Mouse (Mus musculus): ENCODE results near the gene Eif3j1. TPM values are rescaled to one million over a fixed set of nuclear protein-coding genes. Genes with fewer than 3 reads are reported as not detected.

The Eif3j1 gene
- polyA plus RNA-seq, 1 experiment from 2014 or later: 12.6 TPM

Small RNA genes lying within 50 kb of the gene (microRNA-seq; reads per million reads assigned to microRNA genes)
- not detected for gene Gm47314

Other genes with a start within 250 kb of the Eif3j1 start
- 22.0 and 26.7 TPM in 2 replicates for gene Frmd5, start 221.5 kb upstream of the Eif3j1 start, polyA plus RNA-seq (2016; fragmentation: Nextera tagmentation; extraction: Ambion mirVana)
- gene Casc4, start 161.6 kb upstream of the Eif3j1 start, polyA plus RNA-seq (2016; fragmentation: Nextera tagmentation; extraction: Ambion mirVana): 19.6 and 24.1 TPM in 2 replicates
- 53.2 and 62.8 TPM in 2 replicates for gene Ctdspl2, start 72.5 kb upstream of the Eif3j1 start, polyA plus RNA-seq (2016; fragmentation: Nextera tagmentation; extraction: Ambion mirVana)
- 0.29 and 0.63 TPM in 2 replicates for gene Mageb3, start 72.5 kb upstream of the Eif3j1 start, polyA plus RNA-seq (2016; fragmentation: Nextera tagmentation; extraction: Ambion mirVana)
- gene Spg11, start 89.8 kb downstream of the Eif3j1 start, polyA plus RNA-seq (2016; fragmentation: Nextera tagmentation; extraction: Ambion mirVana): 15.0 and 16.4 TPM in 2 replicates
- gene B2m, start 119.1 kb downstream of the Eif3j1 start, polyA plus RNA-seq (2016; fragmentation: Nextera tagmentation; extraction: Ambion mirVana): 107 and 122 TPM in 2 replicates
- gene Trim69, start 132.2 kb downstream of the Eif3j1 start, polyA plus RNA-seq (2016; fragmentation: Nextera tagmentation; extraction: Ambion mirVana): not detected in 2 replicates
- gene Patl2, start 157.6 kb downstream of the Eif3j1 start, polyA plus RNA-seq (2016; fragmentation: Nextera tagmentation; extraction: Ambion mirVana): not detected in 2 replicates
- not detected in 2 replicates for gene Terb2, start 157.7 kb downstream of the Eif3j1 start, polyA plus RNA-seq (2016; fragmentation: Nextera tagmentation; extraction: Ambion mirVana)
- 24.6 and 25.3 TPM in 2 replicates for gene Sord, start 206.2 kb downstream of the Eif3j1 start, polyA plus RNA-seq (2016; fragmentation: Nextera tagmentation; extraction: Ambion mirVana)